Mouse (Mus musculus) hindbrain, embryonic 16.5 days (tissue): ENCODE measurements around the gene Tmem203. TPM values are rescaled to one million over a fixed set of nuclear protein-coding genes. Genes with fewer than 3 reads are reported as not detected.
A peak's percentile ranks its signal among the peaks of the same experiment; 100 is the strongest.

ENCODE experiments used
- ATAC-seq: fragments of 200-750 bp; cut with Nextera tagmentation; 2 replicates; pipeline ENCODE4 v1.8.0; 2017; ENCODE audit warnings: moderate TSS enrichment, moderate library complexity
- H3K27ac ChIP-seq: fragments of 300-500 bp; sonication (generic); 2 replicates; pipeline ENCODE4 v1.5.1; 2014; ENCODE audit warnings: low read depth, mild to moderate bottlenecking, control low read depth, low read length, moderate library complexity
- H3K27me3 ChIP-seq: fragments of 300-500 bp; sonication (generic); replicated peaks from 2 replicates; pipeline ENCODE4 v1.6.1; 2014; ENCODE audit warnings: low read length; ENCODE audit not compliant: control insufficient read depth, insufficient read depth
- H3K36me3 ChIP-seq: fragments of 300-500 bp; sonication (generic); 2 replicates; pipeline ENCODE4 v1.6.1; 2014; ENCODE audit warnings: mild to moderate bottlenecking, low read length, moderate library complexity, mixed read lengths; ENCODE audit not compliant: control insufficient read depth, insufficient read depth
- H3K4me1 ChIP-seq: fragments of 300-500 bp; sonication (generic); 2 replicates; pipeline ENCODE4 v1.6.1; 2014; ENCODE audit warnings: low read depth, low read length; ENCODE audit not compliant: control insufficient read depth, insufficient read depth
- H3K4me2 ChIP-seq: fragments of 300-500 bp; sonication (generic); 2 replicates; pipeline ENCODE4 v1.6.1; 2014; ENCODE audit warnings: mild to moderate bottlenecking, low read length, control low read depth, moderate library complexity
- H3K4me3 ChIP-seq: fragments of 300-500 bp; sonication (generic); 2 replicates; pipeline ENCODE4 v1.5.1; 2014; ENCODE audit warnings: mild to moderate bottlenecking, low read length, control low read depth, moderate library complexity
- H3K9ac ChIP-seq: fragments of 300-500 bp; sonication (generic); 2 replicates; pipeline ENCODE4 v1.6.1; 2014; ENCODE audit warnings: low read depth, mild to moderate bottlenecking, control low read depth, low read length, moderate library complexity
- H3K9me3 ChIP-seq: fragments of 300-500 bp; sonication (generic); 2 replicates; pipeline ENCODE4 v1.6.1; 2014; ENCODE audit warnings: mild to moderate bottlenecking, low read length, moderate library complexity; ENCODE audit not compliant: control insufficient read depth
- WGBS: fragments of 180-500 bp; shearing (Covaris S2); extraction: QIAGEN DNeasy Blood & Tissue Kit; methylation state at CpG from one replicate; pipeline ENCODE4 v1.1.7; 2014; 5-methylcytosine and 5-hydroxymethylcytosine counted together
- polyA plus RNA-seq: library from polyadenylated mRNA; unstranded; fragments of >200 nt; fragmentation: Nextera tagmentation; extraction: Ambion mirVana; gene quantifications from 2 replicates; pipeline ENCODE4 v1.2.1, GENCODE M21; 2015

Tmem203 gene
- polyA plus RNA-seq, 1 experiment from 2014 or later, result 16.6 TPM

- WGBS, result 5% methylated on average over 40 of the region's 45 CpGs
- peaks cover 9% of the 10 kb centered on the region for H3K27me3 ChIP-seq
- H3K36me3 ChIP-seq, result peaks cover 16% of the 10 kb centered on the region
- H3K9me3 ChIP-seq, result no peaks in the 10 kb centered on the region
- peak overlapping the region; percentile 55 for H3K27ac ChIP-seq
- peaks cover 12% of the 10 kb centered on the region for H3K4me1 ChIP-seq
- H3K9ac ChIP-seq, result peak overlapping the region; percentile 66
- ATAC-seq, result peak; percentile 80
- H3K4me3 ChIP-seq, result peak overlapping the region; percentile 43
- peak overlapping the region; percentile 69 for H3K4me2 ChIP-seq
Observed at GRCm38 (mm10) chr2:25304657-25305541, 49.7 kb downstream of the Tmem203 start.

Other genes starting within 250 kb of the Tmem203 start
- gene Nsmf, start 201.1 kb upstream of the Tmem203 start, polyA plus RNA-seq, result 173 and 174 TPM in 2 replicates
- gene Entpd8, start 175.1 kb upstream of the Tmem203 start, polyA plus RNA-seq, result not detected in 2 replicates
- not detected in 2 replicates for gene Noxa1, start 160.3 kb upstream of the Tmem203 start, polyA plus RNA-seq
- 13.6 and 16.3 TPM in 2 replicates for gene Nrarp, start 74.7 kb upstream of the Tmem203 start, polyA plus RNA-seq
- gene Tor4a, start 58.6 kb upstream of the Tmem203 start, polyA plus RNA-seq, result 2.1 and 2.3 TPM in 2 replicates
- gene Nelfb, start 44.0 kb upstream of the Tmem203 start, polyA plus RNA-seq, result 105 and 112 TPM in 2 replicates
- gene Stpg3, start 40.8 kb upstream of the Tmem203 start, polyA plus RNA-seq, result not detected in 2 replicates
- gene Fam166a, start 36.7 kb upstream of the Tmem203 start, polyA plus RNA-seq, result 0.39 and 1.0 TPM in 2 replicates
- 486 and 553 TPM in 2 replicates for gene Tubb4b, start 30.7 kb upstream of the Tmem203 start, polyA plus RNA-seq
- gene Slc34a3, start 21.1 kb upstream of the Tmem203 start, polyA plus RNA-seq, result not detected in 2 replicates
- not detected in 2 replicates for gene Rnf224, start 18.7 kb upstream of the Tmem203 start, polyA plus RNA-seq
- gene Rnf208, start 13.2 kb upstream of the Tmem203 start, polyA plus RNA-seq, result 166 and 207 TPM in 2 replicates
- gene Cysrt1, start 13.0 kb upstream of the Tmem203 start, polyA plus RNA-seq, result 0.24 TPM in 1 of 2 replicates, not detected in the other
- 4.2 and 5.1 TPM in 2 replicates for gene AL732309.1, start 8.6 kb upstream of the Tmem203 start, polyA plus RNA-seq
- gene Tprn, start 7.2 kb downstream of the Tmem203 start, polyA plus RNA-seq, result 20.3 TPM in 2 replicates
- 181 and 183 TPM in 2 replicates for gene Ssna1, start 17.0 kb downstream of the Tmem203 start, polyA plus RNA-seq
- gene Anapc2, start 17.0 kb downstream of the Tmem203 start, polyA plus RNA-seq, result 137 and 147 TPM in 2 replicates
- gene Tmem210, start 32.7 kb downstream of the Tmem203 start, polyA plus RNA-seq, result not detected in 2 replicates
- 0.12 and 0.13 TPM in 2 replicates for gene Lrrc26, start 34.5 kb downstream of the Tmem203 start, polyA plus RNA-seq
- 56.9 and 65.8 TPM in 2 replicates for gene Grin1, start 63.7 kb downstream of the Tmem203 start, polyA plus RNA-seq
- gene Man1b1, start 76.9 kb downstream of the Tmem203 start, polyA plus RNA-seq, result 41.6 and 48.3 TPM in 2 replicates
- 26.4 and 27.8 TPM in 2 replicates for gene Dpp7, start 100.9 kb downstream of the Tmem203 start, polyA plus RNA-seq
- gene Uap1l1, start 110.2 kb downstream of the Tmem203 start, polyA plus RNA-seq, result 8.8 and 10.9 TPM in 2 replicates
- gene Sapcd2, start 116.9 kb downstream of the Tmem203 start, polyA plus RNA-seq, result 15.7 and 17.2 TPM in 2 replicates
- 6.7 and 7.4 TPM in 2 replicates for gene Entpd2, start 140.4 kb downstream of the Tmem203 start, polyA plus RNA-seq
- gene Npdc1, start 143.9 kb downstream of the Tmem203 start, polyA plus RNA-seq, result 481 and 505 TPM in 2 replicates
- 0.19 and 0.23 TPM in 2 replicates for gene Fut7, start 167.8 kb downstream of the Tmem203 start, polyA plus RNA-seq
- gene Abca2, start 173.3 kb downstream of the Tmem203 start, polyA plus RNA-seq, result 13.5 and 15.5 TPM in 2 replicates
- 3.4 and 4.1 TPM in 2 replicates for gene Clic3, start 201.4 kb downstream of the Tmem203 start, polyA plus RNA-seq
- 117 and 134 TPM in 2 replicates for gene Paxx, start 205.7 kb downstream of the Tmem203 start, polyA plus RNA-seq
- 904 and 1,173 TPM in 2 replicates for gene Ptgds, start 214.6 kb downstream of the Tmem203 start, polyA plus RNA-seq
- gene Lcn12, start 238.5 kb downstream of the Tmem203 start, polyA plus RNA-seq, result not detected in 2 replicates
- gene Fbxw5, start 245.3 kb downstream of the Tmem203 start, polyA plus RNA-seq, result 136 and 153 TPM in 2 replicates
- 6.1 and 6.6 TPM in 2 replicates for gene C8g, start 246.3 kb downstream of the Tmem203 start, polyA plus RNA-seq